Mouse (Mus musculus): ENCODE measurements around the gene Chodl. TPM values are rescaled to one million over a fixed set of nuclear protein-coding genes. Genes with fewer than 3 reads are reported as not detected.

Gene Chodl
- total RNA-seq (2022), result under 1 TPM; 0.18 to 0.39 (median 0.31) TPM

DNA sequence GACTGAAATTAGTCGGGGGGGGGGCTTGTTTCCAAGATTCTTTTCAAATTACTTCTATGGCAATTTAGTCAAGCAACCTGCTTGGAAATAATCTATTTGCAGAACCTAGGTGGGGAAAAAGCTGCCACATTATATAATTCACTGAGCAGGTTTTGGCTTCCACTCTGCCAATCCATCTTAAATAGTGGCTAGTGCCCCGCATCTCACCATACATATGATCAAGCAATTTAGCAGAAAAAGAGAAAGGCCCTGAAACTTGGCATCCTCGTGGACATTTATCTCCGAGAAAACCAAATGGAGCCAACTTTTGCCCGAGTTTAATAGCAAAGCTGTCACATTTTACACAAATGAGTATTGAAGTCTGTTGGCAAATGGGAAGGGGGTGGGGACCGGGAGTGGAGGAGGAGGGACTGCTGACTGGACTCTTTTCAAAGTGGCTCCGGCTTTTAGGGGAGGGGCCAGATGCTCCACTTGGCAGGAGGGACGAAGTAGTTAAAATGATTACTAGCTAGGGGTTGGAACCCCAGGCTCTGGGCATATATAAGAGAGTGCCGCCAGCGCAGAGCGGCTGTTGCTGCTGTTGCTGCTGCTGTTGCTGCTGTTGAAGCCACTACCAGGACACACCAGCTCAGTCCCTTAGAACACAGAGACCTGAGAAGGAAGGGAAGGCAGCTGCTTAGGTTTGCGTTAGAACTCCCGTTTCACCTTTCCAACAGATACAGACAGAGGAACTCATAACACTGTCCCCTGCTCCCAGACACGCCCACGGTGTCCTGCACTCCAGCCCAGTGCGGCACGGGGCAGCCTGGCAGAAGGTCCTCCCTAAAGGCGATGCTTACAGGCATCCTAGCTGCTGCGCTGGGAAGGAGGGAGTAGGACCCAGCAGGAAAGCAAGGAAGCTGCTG is at the start of gene Chodl:
Gene Chodl (plus strand): TSS at position 567 of the 905 bp plus-strand sequence.
- peak in 1 of 2 experiments; percentile 3 for DNase-seq (ENCODE audit: low spot score in 2 of 2)

DNA sequence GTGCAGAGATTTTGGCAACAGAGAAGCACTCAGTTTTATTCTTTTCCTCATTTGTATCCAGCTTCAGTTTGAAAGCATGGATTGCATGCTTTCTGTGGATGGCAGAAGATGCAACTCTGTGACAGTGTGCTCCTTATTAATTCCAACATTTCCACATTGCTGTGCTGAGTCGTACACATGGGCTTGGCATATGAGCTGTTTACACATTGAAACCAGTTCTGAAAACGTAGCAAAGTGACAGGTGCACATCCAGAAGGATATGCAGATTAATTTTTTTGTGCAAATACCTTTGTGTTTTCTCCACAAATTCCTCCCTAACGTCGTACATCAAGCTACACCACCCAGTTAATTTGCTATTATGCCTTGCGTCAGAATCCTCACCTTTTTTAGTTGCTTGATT is 8.1 kb upstream of the Chodl start:
- no peak for DNase-seq (ENCODE audit: low spot score in 2 of 2)

DNA sequence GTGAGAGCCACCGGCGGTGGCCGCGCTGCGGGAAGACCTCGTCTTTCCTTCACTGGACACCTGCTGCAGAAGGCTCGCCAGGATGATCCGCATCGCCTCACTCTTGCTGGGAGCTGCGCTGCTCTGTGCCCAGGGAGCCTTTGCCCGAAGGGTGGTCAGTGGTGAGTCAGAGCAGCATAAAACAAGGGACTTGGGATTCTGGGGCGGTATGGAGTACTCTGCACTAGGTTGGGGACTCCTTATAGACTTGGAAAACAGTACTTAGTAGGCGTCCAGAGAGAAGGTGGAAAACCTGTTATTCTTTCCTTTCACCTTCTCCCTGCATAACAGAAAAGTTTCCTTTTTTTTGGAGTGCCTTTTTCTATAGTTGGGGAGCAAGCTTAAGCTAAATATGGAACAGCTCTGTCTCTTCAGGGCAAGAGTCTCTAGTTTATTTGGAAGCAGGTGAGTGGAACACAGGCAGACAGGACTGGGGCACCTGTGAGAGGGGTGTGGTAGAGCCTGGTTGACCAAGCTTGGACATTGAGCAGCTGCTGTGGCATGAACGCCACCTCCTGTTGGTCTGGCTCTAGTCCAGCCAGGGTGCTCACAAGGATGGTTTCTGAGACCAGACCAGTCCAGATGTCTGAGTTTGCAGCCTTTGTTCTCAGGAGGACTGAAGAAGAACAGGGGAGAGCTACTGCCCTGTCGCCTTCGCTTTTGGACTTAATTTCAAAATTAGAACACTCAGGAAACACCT is 708 bp downstream of the Chodl start:
- DNase-seq (ENCODE audit: low spot score in 2 of 2), result no peak

DNA sequence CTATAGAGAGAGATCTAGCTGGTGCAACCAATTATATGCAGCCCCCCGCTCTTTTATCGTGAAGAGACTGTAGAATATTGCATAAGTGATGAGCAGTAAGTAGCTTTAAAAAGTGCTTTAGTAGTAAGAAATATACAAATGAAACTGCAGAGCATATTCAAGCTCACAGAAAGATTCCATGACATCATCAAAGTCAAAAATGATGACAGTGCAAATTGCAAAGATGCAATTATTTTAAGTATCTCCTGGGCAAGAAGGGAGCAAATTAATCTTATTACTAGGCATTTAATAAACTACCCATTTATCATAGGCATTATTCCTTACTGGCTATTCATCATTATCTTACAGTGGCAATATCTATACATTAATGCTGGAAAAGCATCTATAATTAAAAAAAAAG is 3.5 kb downstream of the Chodl start:
- DNase-seq (ENCODE audit: low spot score in 2 of 2), result no peak

DNA sequence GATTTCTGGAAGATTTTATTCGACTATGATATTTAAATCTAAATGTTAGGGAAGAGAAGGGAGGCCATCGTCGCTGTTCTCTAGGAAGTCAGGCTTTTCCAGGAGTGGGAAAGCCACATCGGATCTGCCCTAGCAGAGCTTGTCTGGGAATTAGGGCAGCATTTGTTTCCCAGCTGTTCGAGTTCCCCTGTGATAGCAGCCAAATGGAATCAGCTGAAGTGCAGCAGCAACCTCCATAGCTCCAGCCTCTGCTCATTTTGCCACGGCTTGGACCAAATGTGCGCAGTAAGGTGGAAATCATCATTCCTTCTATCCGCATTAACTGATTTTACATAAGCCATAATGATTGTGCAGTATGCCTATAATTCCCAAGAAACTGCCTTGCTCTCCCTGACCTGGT is 7.0 kb downstream of the Chodl start:
- no peak for DNase-seq (ENCODE audit: low spot score in 2 of 2)

DNA sequence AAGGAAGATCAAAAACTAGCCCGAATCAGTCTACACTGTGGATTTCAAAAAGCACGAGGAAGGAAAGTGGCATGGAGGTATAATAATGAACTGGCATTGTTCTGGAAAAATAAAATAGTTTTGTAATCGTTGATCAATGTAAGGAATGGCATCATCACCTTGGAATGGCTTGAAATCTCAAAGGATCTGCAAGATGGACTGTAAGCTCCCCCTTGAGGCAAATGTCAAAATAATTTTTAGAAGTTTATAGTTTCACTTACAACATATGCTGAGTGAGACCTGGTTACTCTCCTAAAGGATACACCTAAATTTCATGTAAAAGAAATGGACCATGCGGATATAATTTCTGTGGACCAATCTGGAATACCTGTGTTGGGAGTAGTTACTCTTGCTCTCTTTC is 19.6 kb downstream of the Chodl start:
- no peak for DNase-seq (ENCODE audit: low spot score in 2 of 2)

DNA sequence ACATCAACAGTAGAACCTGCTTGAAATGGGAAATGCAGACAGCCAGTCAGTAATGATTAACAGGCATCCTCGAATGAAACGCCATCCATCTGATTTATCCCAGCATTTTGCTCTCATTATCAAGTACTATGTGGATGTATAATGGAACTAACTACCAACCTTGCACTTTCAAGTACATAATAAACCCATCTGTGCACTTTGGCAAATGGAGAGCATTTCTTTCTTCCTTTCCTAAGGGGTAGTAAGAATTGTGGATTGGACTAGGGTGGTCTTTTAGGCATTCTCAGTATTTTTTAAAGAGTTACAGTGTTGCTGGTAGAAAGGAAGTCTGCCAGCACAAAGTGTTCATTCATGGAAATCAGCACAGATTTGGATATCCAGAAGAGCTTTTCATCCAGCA is 26.7 kb downstream of the Chodl start:
- no peak for DNase-seq (ENCODE audit: low spot score in 2 of 2)

DNA sequence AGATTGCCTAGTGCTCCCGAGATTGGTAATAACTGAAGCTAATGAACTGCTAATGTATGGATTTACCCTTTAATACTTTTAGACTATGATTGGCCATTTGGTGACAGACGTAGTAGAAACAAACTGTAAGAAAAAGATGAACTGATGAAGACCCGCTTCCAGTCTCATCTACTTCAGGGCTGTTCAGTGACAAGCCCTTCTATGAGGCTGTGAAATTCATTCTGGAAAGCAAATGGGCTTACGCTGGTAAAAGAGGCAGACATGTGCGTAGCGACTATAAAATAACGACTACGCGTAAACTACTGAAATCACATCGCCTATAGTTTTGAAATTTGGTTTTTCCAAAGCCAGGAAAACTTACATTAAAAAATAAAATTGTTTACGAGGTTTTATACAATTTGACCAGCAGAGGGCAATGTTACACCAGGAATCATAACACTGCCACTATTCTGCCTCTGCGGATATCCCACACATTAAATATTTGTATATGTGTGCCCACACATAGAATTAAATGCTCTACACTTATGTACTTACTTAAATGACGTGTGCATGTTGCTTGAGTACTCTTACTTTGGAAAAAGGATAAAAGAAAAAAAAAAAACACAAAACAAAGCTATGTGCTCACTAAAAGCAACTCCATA is 38.5 kb downstream of the Chodl start:
- DNase-seq (ENCODE audit: low spot score in 2 of 2), result no peak

DNA sequence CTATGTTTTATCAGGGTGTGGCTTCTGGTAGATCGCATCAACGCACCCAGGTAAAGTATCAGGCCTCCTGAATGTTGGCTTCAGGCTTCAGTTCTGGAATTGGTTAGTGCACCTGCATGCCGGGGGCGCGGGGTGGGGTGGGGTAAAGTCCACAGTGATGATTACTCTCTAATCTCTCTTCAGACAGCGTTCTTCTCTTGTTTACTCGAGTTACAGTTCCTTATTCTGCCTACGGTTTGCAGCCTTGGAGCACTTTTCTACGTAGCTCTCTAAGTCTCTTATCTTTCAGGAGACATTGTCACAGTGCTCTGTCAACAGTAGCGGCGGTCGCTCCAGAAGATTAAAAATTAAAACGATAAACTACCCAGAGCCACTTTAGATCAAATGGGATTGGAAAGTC is 43.4 kb downstream of the Chodl start:
- DNase-seq (ENCODE audit: low spot score in 2 of 2), result no peak

DNA sequence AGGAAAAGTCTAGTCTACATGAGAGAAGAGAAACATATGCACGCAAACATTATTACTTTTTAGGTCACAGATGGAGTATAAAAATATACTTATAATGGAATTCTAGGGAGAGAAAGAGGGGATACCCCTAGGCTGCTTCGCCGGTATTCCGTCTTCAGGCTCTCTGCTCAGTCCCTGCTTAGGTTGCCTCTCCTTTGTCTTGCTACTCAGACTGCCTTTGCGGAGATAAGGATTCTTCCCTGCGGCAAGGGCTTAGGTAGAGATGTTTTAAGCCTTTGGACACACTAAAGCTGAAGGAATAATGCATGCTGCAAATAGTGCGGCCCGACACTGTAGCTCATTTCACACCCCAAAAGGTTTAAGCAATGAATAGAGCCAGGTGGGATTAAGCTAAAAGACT is 45.6 kb downstream of the Chodl start:
- DNase-seq (ENCODE audit: low spot score in 2 of 2), result no peak

Other genes with a start within 250 kb of the Chodl start
- not detected for gene Tmprss15, start 160.1 kb downstream of the Chodl start, total RNA-seq (2022)

Data from layer of hippocampus, adult 8-10 months (tissue).